Mouse (Mus musculus) liver, postnatal 0 days (tissue): ENCODE data around the gene Gdf9.
A peak's percentile ranks its signal among the peaks of the same experiment; 100 is the strongest.

ENCODE experiments used
- CTCF ChIP-seq: sonication (generic); IDR thresholded peaks from 2 replicates; pipeline ENCODE4 v1.5.1; 2016; ENCODE audit warnings: antibody characterized with exemption, low read depth
- EP300 ChIP-seq: IDR thresholded peaks from 2 replicates; pipeline ENCODE4 v1.6.1; 2016; ENCODE audit warnings: antibody characterized with exemption, low read depth, mild to moderate bottlenecking

DNA sequence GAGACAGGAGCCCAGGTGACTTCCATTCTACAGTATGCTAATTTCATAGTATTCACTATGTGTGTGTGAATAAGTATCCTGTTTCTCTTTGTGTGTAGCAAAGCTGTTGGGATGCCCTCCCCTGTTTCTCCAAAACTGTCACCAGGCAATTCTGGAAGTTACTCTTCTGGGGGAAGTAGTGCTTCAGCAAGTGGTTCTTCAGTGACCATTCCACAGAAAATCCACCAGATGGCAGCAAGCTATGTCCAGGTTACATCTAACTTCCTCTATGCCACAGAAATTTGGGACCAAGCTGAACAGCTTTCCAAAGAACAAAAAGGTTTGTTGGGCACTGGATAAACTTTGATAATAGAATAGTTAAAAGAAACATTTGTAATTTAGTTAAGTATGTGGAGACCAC, 19.1 kb upstream of the Gdf9 start:
- TF ChIP-seq CTCF (peak; percentile 75), EP300 (no peak)
